Mouse (Mus musculus): Measurements from ENCODE around the gene Cln3. TPM values are rescaled to one million over a fixed set of nuclear protein-coding genes. Genes with fewer than 3 reads are reported as not detected.

Cln3 gene
- total RNA-seq, 2 experiments from 2014 or later, result 34.8 to 40.0 TPM

DNA sequence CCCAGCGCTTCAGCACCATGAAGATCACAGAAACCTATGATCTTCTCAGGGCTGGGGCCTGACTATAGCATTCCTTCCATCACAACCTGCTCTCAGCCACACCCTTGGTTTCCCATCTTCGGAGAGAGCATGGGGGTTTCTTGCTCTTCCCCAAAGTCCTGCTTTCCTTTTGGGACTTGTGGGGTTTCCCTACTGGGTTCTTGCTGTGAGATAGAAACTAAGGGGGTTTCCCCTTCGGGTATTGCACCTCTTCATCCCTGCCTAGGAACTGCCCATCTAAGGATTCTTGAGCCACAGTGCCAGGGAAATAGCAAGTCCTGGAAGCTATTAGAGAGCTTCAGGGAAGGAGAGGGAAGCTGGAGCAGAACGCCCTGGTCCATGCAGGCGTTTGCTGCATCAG lies 10.3 kb upstream of the Cln3 start:
- no peak for DNase-seq

DNA sequence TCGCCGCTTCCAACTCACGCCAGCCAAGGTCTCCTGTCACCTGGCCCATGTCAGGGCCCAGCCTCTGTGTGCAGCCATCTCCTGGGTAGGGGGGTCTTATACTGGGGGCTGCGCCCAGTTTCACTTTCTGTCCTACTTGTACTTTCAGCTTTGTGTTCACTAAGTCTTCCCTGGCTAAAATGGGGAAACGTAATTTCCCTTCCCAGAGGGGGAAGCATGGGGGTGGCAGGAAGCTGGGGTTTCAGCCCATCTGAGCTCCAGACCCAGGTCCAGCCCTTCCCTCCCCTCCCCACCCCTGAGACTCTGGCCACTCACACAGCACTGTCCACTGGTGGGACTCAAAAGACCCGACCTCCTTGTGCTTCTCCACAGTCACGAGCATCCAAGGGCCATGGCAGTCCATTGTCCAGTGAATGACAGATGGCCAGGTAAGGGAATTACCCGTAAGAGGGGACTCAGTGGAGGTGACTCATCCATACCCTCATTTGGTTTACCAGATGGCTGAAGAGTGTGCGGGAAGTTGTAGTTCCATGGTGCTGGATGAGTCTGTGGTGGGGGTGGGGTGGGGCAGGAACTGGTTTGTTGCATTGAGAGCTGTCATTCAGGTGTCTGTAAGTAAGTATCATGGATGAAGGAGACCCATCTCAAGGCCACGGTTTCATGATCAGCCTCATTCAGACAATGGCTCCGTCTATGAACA lies 9.4 kb upstream of the Cln3 start, which contains the start of gene Il27:
Il27 (minus strand) TSS at position 80 of the 700 bp plus-strand sequence.
- DNase-seq, result no peak

DNA sequence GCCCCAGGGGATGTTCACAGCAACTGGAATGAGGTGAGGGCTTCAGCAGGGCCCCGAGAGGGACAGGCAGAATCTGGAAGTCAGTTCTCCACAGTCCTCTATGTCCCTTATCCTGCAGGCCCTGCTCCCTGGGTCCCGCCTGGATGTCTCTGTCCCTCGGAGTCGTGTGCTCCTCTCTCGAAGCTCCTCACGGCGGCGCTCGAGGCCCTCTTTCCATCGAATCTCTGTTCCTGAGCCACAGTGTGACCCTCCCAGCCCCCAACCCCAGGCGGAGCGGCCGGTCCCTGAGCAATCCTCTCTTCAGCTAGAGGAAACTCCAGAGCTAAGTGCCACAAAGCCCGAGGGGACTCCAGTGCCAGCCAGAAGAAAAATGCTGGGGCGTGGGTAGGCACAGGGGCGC lies 2.2 kb upstream of the Cln3 start:
- DNase-seq, result peak; percentile 59 to 74

DNA sequence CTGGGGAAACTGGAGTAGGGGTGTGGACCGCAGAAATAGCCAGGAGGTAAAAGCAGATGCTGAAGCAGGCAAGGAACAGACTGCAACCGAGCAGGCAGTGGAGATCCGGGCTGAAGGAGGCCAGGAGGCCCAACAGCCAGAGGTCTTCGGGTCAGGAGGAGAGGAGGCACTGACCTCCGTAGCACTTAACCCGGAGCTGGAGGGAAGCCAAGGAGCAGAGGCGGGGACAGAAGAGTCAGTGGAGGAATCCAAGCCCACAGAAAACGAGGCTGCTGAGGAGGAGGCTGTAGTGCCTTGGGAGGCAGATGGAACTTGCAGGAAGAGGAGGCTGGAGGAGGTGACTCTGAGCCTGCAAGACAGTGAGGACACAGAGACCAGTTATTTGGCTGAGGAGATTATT lies 1.2 kb upstream of the Cln3 start:
- DNase-seq, result peak; percentile 34 to 59

DNA sequence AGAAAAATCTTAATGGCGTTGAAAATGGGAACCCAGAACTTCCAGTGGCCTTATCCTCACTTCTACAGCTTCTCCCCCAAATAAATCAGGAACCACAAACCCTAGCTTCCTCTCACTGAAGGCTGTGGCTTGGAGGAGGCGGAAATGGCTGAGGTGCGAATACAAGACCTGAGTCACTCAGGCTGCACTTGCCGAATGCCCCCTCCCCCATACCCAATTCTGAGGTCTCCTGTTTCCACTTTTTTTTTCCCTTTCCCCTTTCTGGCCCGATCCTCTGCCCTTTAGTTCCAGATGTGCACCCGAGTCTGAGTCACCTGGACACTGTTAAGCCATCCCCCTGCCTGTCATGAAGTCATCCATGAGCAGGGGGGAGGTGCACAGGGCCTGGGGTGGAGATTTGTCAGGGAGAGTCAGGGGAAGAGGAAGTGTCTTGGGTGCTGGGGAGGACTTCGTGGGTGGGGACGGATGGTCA lies 1.1 kb downstream of the Cln3 start, which contains the start of gene Apobr:
Apobr (plus strand) TSS at position 437 of the 472 bp plus-strand sequence.
- no peak for DNase-seq

DNA sequence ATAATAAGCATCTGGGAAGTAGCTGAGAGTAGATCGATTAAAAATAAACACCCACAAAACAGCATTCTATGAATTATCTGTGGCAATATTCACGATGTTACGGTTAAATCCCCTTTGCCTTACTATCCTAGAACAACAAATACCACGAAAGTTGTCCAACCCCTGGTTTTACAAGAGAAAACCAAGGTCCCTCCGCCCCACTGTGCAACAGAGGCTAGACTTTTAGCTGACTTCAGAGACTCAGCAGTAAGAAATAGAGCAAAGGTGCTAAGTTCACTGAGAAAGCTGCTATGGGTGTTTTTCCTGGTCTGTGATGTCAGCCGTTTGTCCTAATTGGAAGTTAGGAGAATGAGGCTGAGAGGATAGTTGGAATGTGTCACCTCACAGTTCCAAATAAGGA lies 1.9 kb downstream of the Cln3 start:
- DNase-seq, result no peak

DNA sequence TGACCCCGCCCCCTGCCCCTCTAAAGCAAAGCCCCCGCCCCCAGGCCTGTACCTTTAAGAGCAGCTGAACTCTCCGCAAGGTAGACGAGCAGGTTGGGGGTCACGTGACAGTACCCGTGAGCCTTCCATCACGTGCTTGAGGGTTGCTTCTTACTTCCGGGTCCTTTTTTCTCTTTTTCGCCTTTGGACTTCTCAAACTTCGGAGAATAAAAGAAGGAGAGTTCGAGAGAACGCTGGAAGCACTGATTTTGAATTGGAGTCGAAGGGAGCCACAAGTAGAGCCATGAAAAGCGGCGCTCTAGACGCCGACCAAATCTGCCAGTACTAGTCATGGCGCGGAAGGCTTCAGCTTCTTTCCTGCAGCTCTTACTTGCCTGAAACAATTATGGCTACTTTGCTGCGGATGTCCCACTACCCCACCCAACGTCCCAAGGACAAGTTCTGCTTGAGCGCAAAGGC lies 2.3 kb downstream of the Cln3 start:
- DNase-seq, result peak; percentile 88 to 92

DNA sequence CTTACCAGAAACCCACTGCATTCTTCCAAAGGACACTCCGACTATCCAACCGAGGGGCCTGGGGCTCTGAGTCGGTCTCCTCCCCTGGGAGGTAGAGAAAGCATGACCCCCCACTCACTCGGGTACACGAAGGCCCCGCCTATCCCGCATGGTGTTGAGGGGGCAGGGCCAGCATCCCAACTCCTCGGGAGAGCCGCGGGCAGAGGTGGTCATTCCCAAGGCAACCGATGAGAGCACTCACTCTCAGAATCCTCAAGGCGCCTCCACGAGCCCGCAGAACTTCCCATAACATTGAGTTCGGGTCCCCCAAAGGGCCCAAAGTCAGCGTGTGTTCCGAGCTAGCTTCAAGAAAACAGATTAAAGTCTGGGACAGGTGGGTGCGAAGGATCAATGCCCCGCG lies 2.9 kb downstream of the Cln3 start:
- DNase-seq, result peak; percentile 33 to 65

DNA sequence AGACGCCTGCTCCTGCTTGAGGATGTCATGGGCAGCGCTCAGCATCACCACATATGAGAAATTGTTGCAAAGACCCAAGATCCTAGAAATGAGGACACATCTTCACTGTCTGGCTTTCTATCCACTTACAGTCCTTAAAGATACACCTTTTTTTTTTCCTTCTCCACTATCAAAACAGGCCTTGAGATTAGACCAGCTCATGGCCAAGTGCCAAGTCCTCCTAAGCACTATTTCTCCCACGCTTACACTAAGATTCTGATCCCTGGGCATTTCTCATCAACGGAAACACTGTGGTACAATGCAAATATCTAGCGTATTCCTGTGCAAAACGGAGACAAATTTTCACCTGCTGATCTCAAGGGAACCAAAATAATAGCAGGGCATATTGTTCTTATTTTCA lies 4.0 kb downstream of the Cln3 start:
- no peak for DNase-seq

DNA sequence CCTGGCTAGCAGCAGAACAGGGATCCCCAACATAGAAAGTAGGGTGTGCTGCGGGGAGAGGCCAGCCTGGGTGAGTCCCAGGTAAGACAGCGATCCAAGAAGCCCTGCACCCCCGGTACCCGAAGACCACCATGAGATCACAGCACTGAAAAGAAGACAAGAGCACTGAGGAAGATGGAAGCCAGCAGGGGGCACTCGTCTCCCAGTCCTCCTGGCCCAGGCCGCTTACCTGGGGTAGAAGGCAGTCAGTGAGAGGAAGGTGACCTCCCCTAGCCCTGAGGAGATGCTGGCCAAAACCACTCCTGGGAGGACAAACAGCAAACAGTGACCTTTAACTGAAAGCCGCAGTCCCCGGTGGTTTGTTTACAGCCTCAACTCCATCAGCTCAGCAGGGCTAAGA lies 6.4 kb downstream of the Cln3 start:
- peak; percentile 50 to 65 for DNase-seq

DNA sequence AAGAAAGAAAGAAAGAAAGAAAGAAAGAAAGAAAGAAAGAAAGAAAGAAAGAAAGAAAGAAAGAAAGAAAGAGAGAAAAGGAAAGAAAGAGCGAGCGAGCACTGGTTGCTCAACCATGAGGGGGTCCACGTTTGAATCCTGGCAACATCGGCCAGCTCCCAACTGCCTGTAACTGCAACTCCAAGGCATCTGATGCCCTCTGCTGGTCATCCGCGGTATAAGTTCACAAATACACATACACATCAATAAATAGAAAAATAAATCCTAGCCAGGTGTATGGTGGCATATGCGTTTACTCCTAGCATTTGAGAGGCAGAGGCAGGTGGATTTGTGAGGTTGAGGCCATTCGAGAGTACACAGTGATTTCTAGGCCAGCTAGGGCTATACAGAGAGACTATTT lies 8.7 kb downstream of the Cln3 start:
- DNase-seq, result peak; percentile 63 to 68

DNA sequence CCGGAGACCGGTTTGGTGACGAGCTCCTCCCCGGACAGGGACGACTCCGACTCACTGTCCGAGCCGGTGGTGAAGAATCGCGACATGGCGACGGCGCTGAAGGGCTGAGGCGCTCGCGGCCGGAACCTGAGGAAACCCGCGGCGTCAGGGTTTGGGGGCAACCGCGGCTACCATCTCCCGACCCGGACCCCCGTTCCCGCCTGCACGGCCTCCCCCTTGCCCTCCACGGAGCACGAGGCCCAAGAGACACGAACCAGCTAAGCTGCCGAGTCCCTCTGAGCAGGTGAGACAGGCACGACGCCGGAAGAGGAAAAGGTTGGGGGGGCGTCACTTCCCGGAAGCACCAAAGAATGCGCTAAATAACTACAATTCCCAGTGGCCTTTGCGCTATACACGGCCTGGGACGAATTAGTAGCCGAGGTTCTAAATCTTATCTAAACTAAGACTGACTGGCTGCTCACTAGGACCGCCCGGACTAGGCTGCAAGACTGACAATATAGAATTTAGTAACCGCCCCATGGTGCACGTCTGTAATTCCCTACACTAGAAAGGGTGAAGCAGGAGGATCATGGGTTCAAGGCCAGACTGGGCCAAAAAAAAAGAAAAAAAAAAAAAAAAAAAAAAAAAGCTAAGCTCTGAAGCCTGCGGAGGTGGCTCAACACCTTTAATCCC lies 19.4 kb downstream of the Cln3 start, which contains the start of gene Eif3c:
Eif3c (minus strand) TSS at position 318 of the 672 bp plus-strand sequence.
- DNase-seq, result peak; percentile 88

DNA sequence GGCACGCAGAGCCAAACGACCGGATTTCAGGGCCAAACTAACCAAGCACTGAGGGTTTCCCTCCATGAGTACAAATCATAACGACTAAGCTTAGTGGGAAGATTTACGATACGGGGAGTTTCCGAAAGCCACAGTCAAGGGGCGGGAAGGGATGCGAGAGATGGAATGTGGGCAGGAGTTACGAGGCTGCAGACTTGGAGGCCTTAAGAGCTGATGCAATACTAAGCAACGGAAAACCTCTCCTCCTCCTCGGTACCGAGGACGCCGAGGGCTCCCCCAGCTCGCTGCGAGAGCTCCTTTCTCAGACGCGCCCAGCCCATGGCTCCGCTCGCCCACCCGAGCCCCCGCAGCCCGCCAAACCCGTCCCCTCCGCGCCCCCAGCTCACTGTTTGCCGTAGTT lies 19.9 kb downstream of the Cln3 start:
- DNase-seq, result peak; percentile 56 to 59

DNA sequence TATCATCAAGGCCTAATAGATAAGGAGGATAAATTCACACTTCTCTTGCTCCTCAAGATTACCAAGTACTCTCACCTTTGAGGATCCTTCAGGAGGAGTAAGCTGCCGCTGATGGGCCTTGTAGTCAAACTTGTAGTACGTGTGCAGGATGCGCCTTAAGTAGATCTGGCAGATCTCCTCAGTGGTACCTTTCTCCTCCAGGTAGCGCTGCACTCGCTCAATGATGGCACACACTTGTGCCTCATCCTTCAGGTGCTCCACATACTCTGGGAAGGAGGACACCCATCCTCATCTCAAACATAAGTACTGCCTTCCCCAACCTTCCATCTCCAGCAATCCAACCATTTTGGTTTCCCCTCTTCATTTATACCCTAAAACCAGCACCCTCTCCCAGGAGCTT lies 29.0 kb downstream of the Cln3 start:
- DNase-seq, result no peak

DNA sequence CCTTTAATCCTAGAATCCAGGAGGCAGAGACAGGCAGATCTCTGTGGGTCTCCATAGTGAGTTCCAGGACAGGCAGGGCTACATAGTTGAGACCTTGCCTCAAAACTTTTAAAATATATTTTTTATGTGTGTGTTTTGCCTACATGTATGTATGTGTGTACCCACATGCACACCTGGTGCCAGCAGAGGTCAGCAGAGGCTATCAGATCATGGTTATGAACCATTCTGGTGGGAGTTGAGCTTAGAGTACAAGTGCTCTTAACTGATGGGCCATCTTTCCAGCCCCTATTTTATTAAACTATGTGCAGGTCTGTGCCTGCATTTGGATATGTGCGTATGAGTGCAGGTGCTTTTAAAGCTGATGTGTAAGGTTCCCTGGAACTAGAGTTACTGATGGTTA lies 30.8 kb downstream of the Cln3 start:
- DNase-seq, result no peak

DNA sequence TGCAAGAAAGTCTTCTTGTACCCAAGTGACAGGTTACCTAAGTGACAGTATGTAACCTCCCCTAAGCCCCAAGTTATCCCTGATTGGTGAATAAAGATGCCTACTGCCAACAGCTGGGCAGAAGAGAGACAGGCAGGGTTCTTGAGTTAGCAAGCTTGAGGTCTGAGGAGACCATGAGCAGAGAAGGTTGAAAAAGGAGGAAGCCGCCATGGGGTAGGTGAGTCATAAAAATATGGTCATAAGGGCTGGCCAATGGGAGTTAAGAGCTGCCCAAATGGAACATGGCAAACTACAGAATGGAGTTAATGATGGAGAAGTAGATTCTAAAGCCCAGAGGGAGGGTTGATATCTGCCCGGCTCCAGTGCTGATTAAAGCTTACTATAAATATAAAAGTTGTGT lies 40.0 kb downstream of the Cln3 start:
- no peak for DNase-seq

DNA sequence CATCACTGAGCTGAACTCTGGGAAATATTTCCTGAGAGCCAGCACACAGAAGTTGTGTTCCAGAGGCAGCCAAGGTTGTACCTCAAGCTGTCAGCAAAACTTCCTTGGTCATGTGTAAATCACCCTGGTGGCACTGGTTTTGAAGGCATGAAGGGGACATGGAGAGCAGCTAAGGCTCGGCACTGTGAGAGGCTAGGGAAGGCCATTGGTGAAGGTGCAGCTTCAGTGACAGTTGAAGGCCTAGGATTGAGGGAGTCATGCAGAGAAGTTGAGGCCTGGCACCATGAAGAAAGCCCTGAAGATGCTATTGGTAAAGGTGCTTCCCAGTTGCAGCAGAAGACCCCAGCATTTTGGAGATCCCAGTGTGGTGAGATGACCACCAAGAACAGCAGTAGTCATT lies 44.0 kb downstream of the Cln3 start:
- no peak for DNase-seq

DNA sequence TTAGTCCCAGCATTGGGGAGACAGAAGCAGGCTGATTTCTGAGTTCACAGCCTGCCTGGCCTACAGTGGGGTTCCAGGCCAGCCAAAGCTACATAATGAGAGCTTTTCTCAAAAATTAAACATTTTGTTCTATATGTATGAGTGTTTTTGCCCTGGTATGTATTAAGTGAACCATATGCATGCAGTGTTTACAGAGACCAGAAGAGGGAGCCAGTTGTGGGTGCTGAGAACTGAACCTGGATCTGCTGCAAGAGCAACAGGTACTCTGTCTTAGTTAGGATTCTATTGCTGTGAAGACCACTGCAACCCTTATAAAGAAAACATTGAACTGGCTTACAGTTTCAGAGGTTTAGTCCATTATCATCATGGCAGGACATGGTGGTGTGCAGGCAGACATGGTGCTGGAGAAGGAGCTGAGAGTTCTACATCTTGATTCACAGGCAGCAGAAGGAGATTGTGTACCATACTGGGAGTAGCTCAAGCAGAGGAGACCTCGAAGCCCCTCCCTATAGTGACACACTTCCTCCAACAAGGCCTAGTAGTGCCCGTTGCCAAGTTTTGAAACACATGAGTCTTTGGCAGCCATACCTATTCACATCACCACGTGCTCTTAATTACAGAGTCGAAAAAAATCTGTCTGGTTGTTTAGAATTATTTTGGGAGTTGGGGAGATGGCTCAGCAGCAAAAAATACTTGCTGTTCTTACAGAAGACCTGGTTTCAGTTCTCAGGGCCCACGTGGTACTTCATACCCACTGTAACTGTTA lies 47.6 kb downstream of the Cln3 start:
- DNase-seq, result peak in 1 of 2 experiments; percentile 11

DNA sequence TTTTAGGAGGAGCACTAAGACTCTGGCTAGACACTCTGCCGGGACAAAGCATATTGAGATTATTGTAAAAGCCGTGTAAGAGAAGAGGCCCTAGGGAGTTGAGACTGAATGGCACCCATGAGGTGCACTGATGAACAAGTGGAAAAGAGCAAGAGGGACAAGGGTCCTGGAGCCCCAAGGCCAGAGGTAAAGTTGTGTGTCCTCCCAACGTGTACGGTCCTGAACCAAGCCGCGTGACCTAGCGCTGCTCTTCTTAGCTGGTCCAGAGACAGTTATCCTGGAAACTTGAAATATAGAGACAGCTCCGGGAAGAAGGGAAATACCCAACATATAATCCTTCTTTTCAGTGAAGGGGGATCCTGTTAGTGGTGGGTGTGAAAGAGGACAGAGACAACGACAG lies 49.2 kb downstream of the Cln3 start:
- no peak for DNase-seq

DNA sequence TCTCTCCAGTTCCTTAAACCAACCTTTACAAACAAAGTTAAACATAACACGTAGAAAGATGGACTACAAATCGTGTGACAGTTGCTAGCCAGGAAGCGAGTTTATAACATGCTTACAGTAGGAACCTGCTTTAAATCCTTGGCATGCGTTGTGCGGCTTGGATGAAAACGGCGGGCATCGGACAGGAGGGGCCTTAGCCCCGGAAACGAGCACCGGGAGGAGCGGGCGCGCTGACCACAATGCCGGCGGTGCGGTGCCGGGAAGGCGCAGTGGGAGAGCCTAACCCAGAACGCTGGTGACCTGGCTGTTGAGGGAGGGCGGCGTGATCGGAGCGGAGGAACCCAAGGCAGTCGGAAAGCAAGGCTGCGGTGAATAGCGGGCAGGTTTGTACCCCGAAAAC lies 49.9 kb downstream of the Cln3 start:
- peak; percentile 27 to 44 for DNase-seq

DNA sequence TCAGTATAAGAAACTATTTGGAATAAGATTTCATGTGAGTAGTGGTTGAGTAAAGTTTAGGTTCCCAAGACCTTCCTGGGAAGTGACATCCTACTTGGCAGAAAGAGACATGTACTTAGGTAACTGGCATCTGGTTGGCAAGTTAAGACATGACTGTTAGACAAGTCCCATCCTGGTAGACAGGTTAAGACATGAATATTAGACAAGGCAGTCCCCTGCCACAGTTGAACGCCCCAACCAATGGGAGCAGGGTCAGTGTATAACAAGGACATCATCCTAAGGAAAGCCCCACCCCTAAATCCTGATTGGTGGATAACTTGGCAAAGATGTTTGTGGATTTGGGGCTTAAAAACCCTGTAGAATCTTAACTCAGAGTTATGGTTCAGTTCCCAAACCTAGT lies 52.2 kb downstream of the Cln3 start:
- no peak for DNase-seq

DNA sequence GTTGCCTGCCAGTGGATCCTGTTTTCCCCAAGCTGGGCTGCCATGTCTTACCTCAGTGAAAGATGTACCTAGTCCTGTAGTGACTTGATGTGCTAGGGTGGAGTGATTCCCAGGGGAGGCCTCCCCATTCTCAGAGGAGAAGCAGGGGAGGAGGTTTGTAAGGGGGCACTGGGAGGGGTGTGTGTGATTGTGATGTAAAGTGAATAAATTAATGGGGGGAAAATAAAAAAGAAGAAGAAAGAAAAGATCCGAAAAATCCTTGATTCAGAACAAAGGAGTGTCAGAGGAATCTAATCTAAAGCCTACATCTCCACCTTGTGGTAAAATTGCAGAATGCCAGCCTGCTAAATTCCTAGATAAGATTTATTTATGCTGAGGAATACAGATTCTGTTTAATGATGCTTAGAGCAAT lies 57.4 kb downstream of the Cln3 start:
- no peak for DNase-seq

DNA sequence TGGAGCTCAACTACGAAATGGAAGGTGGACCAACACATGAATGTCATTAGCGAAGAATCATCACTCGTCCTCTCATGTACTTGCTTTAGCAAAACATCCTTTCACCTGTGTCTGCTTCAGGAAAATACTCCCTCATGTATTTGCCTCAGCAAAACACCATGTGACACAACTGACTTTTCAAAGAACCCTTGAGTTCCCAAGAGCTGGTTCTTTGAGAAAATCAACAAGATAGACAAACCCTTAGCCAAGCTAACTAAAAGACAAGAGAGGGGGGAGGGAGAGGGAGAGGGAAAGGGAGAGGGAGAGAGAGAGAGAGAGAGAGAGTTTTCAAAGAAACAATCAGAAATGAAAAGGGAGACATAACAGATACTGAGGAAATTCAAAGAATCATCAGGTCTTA lies 62.3 kb downstream of the Cln3 start:
- no peak for DNase-seq

Measured in adrenal gland, postnatal 36 days (tissue).